Mouse (Mus musculus) T-cell, adult 66 days (primary cell): ENCODE data around the gene Hhatl. TPM values are rescaled to one million over a fixed set of nuclear protein-coding genes. Genes with fewer than 3 reads are reported as not detected.

Experiments
- total RNA-seq, 2 experiments: library from RNA; stranded (reverse); gene quantifications; 3 replicates in 1 of 2; 4 replicates in 1 of 2; pipeline ENCODE4 v1.2.4; 2023

Gene Hhatl
- total RNA-seq = not detected

DNA sequence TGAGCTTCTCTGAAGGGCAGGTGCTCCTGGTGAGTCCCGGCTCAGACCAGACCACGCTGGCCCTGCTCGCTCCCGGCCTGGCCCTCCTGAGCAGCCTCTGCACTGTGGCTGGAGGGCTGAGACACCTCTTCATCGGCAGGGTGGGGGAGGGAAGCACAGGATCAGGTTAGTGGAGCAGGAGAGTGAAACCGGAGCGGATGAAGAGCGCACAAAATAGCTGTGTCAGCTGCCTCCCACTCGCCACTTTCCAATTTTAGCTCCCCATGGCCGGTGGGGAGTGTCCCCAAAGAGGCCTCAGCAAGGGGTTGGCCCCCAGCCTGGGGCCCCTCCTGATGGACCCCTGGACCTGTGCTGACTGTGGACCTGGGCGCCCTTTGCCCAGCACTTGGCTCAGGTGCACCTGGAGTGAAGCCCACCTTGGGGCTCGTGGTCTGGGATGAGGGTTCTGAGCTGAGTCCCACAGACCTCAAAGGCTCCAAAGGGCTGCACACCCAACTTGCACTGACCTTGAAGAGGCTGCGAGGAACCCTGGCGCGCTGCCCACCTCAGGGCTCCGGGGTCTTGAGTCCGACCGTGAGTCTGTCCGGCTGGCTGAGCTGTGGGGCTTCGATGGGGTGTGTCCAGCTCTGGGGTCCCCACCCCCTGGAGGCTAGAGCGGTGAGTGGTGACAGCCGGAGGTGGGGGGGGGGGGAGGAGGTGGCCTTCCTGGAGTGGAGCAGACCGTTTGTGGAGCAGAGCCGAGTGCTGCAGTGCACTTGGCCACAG lies at the start of gene Hhatl:
TSS of gene Hhatl (minus strand) at position 751 of the 765 bp plus-strand sequence.

DNA sequence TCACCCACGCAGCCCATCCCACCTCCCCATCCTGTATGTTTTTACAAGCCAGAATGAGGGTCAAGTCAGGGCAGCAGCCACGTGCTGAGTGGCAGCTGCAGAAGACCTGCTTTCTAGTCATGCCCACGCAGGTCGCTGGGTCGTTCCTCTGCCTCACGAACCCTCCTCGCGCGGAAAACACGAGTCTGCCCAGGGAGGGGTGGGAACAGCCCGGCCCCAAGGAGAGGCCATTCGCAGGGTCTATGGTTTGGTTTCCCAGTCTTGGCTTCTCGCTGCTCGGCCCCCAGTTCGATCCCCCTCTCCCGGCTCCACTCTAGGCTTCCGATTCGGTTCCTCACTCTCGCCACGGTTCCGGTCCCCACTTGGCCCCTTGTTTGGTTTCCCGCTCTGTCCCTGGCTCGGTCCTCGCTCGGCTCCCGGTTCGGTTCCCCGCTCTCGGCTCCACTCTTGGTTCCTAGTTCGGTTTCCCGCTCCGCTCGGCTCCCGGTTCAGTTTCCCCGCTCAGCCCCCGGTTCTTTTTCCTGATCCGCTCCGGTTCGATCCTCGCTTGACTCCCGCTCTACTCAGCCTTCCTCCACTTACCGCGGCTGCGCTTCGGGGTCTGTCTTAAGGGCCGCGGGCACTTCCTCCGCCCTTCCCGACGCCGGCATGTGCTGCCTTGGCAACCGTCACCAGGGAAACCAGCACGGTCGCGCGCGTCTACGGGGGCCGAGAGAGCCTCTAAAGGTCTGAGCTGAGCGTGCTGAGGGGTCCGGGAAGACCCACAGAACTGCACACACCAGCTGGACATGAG lies 46.7 kb upstream of the Hhatl start, which contains the start of gene Ccdc13:
TSS of gene Ccdc13 (minus strand) at position 633 of the 793 bp plus-strand sequence.

DNA sequence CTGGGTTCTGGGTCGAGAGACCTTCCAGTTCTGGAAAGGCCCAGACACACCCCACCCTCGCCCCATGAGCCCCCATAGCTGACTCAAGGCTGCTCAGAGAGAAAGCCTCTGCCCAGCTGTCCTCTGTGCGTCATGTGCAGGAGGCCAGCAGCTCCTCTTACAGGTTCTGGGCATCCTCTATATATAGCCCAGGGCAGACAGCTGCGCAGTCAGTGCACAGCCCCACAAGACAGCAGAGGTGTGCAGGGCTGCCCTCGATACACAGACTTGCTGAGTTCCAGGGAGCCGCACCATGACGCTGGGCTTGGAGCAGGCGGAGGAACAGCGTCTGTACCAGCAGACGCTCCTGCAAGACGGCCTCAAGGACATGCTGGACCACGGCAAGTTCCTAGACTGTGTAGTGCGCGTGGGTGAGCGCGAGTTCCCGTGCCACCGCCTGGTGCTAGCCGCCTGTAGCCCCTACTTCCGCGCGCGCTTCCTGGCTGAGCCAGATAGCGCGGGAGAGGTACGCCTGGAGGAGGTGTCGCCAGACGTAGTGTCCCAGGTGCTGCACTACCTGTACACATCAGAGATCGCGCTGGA lies 14.7 kb downstream of the Hhatl start, which contains the start of gene Klhl40:
TSS of gene Klhl40 (plus strand) at position 124 of the 582 bp plus-strand sequence.

DNA sequence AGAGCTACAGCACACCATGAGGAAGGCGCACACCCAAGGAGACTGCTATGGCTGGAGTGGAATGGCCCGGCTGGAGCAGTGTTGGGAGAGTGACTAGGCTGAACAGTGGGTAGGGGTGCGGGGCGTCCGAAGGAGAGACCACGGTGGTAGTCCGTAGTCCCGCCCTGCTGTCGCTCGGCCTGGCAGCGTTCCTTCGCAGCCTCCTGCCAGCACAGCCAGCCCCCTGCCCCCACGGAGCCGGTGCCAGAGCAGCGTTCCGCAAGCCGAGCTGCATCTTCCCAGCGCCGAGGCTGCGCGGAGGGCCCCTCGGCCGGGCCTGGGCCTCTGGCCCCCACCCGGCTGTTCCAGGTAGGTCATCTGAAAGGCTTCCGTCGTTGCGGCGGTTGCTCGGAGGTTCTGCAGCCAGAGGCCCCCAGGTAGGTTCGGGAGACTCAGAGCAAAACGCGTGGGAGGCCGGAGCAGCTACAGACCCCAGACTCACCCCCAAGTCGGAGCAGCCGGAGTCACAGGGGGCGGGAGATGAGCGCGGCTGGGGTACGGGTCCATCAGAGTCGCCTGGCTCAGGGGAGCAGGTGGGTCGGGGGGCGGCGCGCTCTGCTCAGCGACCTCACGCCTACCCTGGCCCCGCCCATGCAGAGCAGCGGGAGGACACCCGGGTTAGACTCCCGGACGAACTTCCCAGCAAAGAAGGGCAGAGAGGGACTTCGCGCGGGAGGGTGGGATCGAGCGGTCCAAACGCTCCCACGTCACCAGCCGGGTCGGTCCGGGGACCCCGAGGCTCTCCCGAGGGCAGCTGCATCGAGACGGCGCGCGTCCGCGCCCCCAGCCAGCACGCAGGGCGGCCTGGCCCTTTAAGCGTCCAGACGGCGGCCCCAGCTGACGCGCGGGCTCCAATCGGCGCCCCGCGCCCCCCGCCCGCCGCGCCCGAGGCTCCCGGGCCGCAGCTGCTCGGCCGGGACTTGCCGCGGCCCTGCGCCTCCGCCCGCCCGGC lies 32.9 kb downstream of the Hhatl start, which contains the start of gene Zfp651:
TSS of gene Zfp651 (plus strand) at position 240 of the 991 bp plus-strand sequence.

Other genes starting within 250 kb of the Hhatl start
- gene Lyzl4, start 150.4 kb downstream of the Hhatl start, total RNA-seq = not detected
- 100 to 1,000 TPM; 103 to 106 TPM for gene Vipr1, start 149.8 kb downstream of the Hhatl start, total RNA-seq
- gene Sec22c, start 87.0 kb downstream of the Hhatl start, total RNA-seq = 10 to 100 TPM; 31.7 to 42.8 TPM
- gene Ss18l2, start 82.2 kb downstream of the Hhatl start, total RNA-seq = 10 to 100 TPM; 13.8 to 17.4 TPM
- gene Nktr, start 73.3 kb downstream of the Hhatl start, total RNA-seq = 100 to 1,000 TPM; 247 to 264 TPM
- gene Zfp651, start 33.2 kb downstream of the Hhatl start, total RNA-seq = 1 to 10 TPM; 1.8 to 2.2 TPM
- gene Klhl40, start 14.9 kb downstream of the Hhatl start, total RNA-seq = not detected
- gene Ccdc13, start 47.0 kb upstream of the Hhatl start, total RNA-seq = not detected
- gene Higd1a, start 65.9 kb upstream of the Hhatl start, total RNA-seq = 10 to 100 TPM; 34.2 to 37.4 TPM
- not detected for gene Ackr2, start 105.8 kb upstream of the Hhatl start, total RNA-seq
- gene Cyp8b1, start 123.8 kb upstream of the Hhatl start, total RNA-seq = not detected
- not detected for gene Fam198a, start 158.5 kb upstream of the Hhatl start, total RNA-seq
- gene Pomgnt2, start 204.6 kb upstream of the Hhatl start, total RNA-seq = under 1 TPM in 1 of 2 experiments, not detected in 1; 0.23 TPM